Mouse (Mus musculus): ENCODE measurements around the gene Mrnip. TPM values are rescaled to one million over a fixed set of nuclear protein-coding genes. Genes with fewer than 3 reads are reported as not detected.

Mrnip gene
- polyA plus RNA-seq, 1 experiment, result 7.8 TPM

DNA sequence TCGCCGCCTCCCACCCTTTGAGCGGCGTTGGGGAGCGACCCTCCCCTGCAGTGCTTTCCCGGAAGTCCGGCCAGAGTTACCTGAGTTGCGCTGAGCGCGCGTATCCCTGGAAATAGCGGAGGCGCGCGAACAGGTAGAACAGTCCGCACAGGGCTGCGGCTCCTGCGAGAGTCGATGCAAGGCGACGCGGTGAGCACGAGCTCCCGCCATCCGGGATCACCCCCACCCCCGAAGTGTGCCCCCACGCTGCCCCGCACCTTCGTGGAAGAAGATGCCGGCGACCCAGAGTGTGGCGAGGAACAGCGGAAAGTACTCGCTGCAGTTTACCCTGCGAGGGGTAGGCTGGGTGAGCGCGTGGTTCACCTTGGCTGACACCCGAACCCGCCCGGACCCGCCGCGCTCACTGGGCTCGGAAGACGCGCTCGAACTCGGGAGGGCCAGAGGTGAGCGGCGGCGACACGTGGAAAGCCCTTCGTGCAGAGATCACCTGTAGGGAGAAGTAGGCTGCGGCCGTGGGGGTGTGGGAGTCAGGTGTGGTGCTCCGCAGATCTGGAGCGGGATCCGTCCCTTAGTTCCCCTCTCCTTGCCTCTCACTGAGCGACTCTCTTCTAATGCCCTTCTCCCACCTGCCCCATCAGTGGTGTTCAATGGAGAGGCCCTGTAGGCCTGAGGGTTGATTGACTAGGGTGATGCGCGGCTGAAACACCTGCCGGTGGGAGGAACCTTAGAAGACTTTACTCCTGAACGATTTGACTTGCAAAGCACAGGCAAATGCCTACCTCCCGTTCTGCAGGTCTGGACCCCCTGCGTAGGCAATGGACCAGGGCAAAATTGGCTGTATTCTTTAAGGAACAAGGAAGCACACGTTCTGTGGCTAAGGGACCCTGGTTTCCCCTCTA lies 62.9 kb downstream of the Mrnip start:
- Histone ChIP-seq H3ac (ENCODE audit: control insufficient read depth, insufficient read length) (peak overlapping the region; percentile 6), H3K4me2 (ENCODE audit: low read depth) (peak overlapping the region; percentile 52), H3K79me2 (ENCODE audit: control insufficient read depth, insufficient read depth) (no peaks in the 10 kb centered on the region), H3K4me3 (no peak overlapping the region), H3K27me3 (ENCODE audit: control insufficient read depth, insufficient read depth, insufficient read length) (no peaks in the 10 kb centered on the region), H3K36me3 (ENCODE audit: control insufficient read depth, insufficient read depth) (peaks cover 13% of the 10 kb centered on the region)
- TF ChIP-seq MAX (IDR thresholded peaks at IDR 0.05; ENCODE audit: low read depth) (no peak), POLR2AphosphoS2 (IDR thresholded peaks at IDR 0.05; ENCODE audit: insufficient read length, low read depth) (no peak), CEBPB (IDR thresholded peaks at IDR 0.05; ENCODE audit: insufficient read depth, poor library complexity, severe bottlenecking) (no peak), USF1 (IDR thresholded peaks at IDR 0.05; ENCODE audit: low read depth) (no peak), POLR2A (IDR thresholded peaks at IDR 0.05; ENCODE audit: insufficient read length, low read depth) (no peak), MYOG (IDR thresholded peaks at IDR 0.05; ENCODE audit: control insufficient read depth in 1 of 3, insufficient read depth in 1 of 3, insufficient read length in 2 of 3, low read depth in 2 of 3) (no peak), E2F4 (IDR thresholded peaks at IDR 0.05; ENCODE audit: insufficient read depth) (no peak), TCF12 (IDR thresholded peaks at IDR 0.05; ENCODE audit: insufficient read depth, poor library complexity, severe bottlenecking) (no peak), SRF (IDR thresholded peaks at IDR 0.05; ENCODE audit: control insufficient read depth, insufficient read length, low read depth) (no peak), REST (IDR thresholded peaks at IDR 0.05; ENCODE audit: insufficient read depth, insufficient read length) (no peak), TCF3 (IDR thresholded peaks at IDR 0.05; ENCODE audit: insufficient read length, low read depth) (no peak)

DNA sequence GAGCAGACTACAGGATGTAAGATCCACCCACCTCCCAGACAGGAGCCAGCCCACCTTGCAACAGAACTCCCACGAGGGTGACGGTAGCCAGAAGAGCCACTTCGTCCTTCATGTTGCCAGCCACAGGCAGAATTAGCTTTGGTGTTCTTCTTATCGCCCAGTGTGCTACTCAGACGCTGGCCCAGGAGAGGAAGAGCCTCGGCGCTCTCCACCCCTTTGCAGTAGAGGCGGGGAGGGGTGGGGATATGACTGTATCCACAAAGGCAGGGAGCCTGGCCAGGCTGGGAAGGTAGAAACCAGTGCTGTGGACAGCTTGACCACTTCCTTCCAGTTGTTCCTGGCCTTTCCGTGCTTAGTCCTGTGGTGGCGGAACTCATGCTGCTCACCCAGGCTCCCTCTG lies 64.1 kb downstream of the Mrnip start, which contains the start of gene Ltc4s:
Gene Ltc4s, minus strand, starts transcription at position 293 of the 400 bp plus-strand sequence.
- no peaks in the 10 kb centered on the region for H3K27me3 ChIP-seq (ENCODE audit: control insufficient read depth, insufficient read depth, insufficient read length)
- no peaks in the 10 kb centered on the region for H3K79me2 ChIP-seq (ENCODE audit: control insufficient read depth, insufficient read depth)
- no peak within 1 kb of the TSS for H3K4me3 ChIP-seq
- peak within 1 kb of the TSS; percentile 6 for H3ac ChIP-seq (ENCODE audit: control insufficient read depth, insufficient read length)
- TF ChIP-seq MYOG (IDR thresholded peaks at IDR 0.05; ENCODE audit: control insufficient read depth in 1 of 3, insufficient read depth in 1 of 3, insufficient read length in 2 of 3, low read depth in 2 of 3) (no peak), CEBPB (IDR thresholded peaks at IDR 0.05; ENCODE audit: insufficient read depth, poor library complexity, severe bottlenecking) (no peak), MYOD1 (IDR thresholded peaks at IDR 0.05; ENCODE audit: control insufficient read depth in 1 of 3, insufficient read length in 2 of 3, low read depth in 2 of 3) (no peak), MAX (IDR thresholded peaks at IDR 0.05; ENCODE audit: low read depth) (no peak)
- H3K4me2 ChIP-seq (ENCODE audit: low read depth), result no peak within 1 kb of the TSS
- H3K36me3 ChIP-seq (ENCODE audit: control insufficient read depth, insufficient read depth), result peaks cover 11% of the 10 kb centered on the region

DNA sequence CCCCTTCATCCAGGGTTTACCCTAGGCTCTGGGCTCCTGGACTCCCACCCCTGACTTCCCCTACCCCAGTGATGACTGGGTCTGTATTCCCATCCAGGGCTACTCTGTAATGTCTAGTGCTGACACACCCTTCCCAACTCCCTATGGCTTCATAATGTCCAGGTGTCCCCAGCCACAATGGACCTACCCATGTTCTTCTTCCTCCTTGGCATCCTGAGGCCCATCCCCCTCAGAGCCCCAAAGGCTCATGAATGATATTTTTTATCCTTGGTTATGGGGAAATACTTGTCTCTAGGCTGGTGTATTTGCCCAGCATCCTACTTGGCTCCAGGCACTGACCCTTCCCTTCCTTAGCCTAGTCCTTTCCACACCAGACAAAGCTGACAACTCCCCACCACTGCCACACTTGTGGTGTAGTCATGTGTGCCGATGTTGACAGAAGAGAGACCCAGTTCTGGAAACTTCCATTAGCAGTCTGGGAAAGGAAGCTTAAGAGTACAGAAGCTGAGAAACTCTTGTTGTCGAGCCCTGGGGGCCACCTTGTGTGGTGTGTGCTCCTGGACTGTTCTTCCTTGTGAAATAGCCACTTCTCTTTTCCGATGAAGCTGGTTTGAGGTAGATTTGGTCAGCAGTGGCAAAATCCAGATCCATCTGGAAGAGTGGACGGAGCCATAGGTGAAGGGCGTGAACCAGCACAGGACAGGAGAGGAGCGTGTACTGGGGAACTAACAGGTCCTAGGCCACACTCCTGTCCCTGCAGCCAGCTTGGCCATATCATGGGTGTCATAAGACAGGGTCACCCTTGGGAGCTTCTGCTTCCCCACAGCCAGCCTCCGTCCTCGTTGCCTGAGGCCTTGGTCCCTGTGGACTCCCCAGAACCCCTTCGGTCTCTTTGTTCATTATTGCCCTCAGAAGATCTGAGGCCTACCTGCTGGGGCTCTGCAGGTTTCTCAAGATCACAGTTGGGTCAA lies 64.9 kb downstream of the Mrnip start:
- no peaks in the 10 kb centered on the region for H3K79me2 ChIP-seq (ENCODE audit: control insufficient read depth, insufficient read depth)
- H3ac ChIP-seq (ENCODE audit: control insufficient read depth, insufficient read length), result no peak overlapping the region
- H3K27me3 ChIP-seq (ENCODE audit: control insufficient read depth, insufficient read depth, insufficient read length), result no peaks in the 10 kb centered on the region
- TF ChIP-seq USF1 (IDR thresholded peaks at IDR 0.05; ENCODE audit: low read depth) (no peak), TCF12 (IDR thresholded peaks at IDR 0.05; ENCODE audit: insufficient read depth, poor library complexity, severe bottlenecking) (no peak), SRF (IDR thresholded peaks at IDR 0.05; ENCODE audit: control insufficient read depth, insufficient read length, low read depth) (no peak), POLR2AphosphoS2 (IDR thresholded peaks at IDR 0.05; ENCODE audit: insufficient read length, low read depth) (no peak), E2F4 (IDR thresholded peaks at IDR 0.05; ENCODE audit: insufficient read depth) (no peak), MYOD1 (IDR thresholded peaks at IDR 0.05; ENCODE audit: control insufficient read depth in 1 of 3, insufficient read length in 2 of 3, low read depth in 2 of 3) (no peak), POLR2A (IDR thresholded peaks at IDR 0.05; ENCODE audit: insufficient read length, low read depth) (no peak), MAX (IDR thresholded peaks at IDR 0.05; ENCODE audit: low read depth) (no peak), MYOG (IDR thresholded peaks at IDR 0.05; ENCODE audit: control insufficient read depth in 1 of 3, insufficient read depth in 1 of 3, insufficient read length in 2 of 3, low read depth in 2 of 3) (no peak), TCF3 (IDR thresholded peaks at IDR 0.05; ENCODE audit: insufficient read length, low read depth) (no peak)
- H3K36me3 ChIP-seq (ENCODE audit: control insufficient read depth, insufficient read depth), result peaks cover 3% of the 10 kb centered on the region
- H3K4me2 ChIP-seq (ENCODE audit: low read depth), result no peak overlapping the region
- H3K4me3 ChIP-seq, result no peak overlapping the region

DNA sequence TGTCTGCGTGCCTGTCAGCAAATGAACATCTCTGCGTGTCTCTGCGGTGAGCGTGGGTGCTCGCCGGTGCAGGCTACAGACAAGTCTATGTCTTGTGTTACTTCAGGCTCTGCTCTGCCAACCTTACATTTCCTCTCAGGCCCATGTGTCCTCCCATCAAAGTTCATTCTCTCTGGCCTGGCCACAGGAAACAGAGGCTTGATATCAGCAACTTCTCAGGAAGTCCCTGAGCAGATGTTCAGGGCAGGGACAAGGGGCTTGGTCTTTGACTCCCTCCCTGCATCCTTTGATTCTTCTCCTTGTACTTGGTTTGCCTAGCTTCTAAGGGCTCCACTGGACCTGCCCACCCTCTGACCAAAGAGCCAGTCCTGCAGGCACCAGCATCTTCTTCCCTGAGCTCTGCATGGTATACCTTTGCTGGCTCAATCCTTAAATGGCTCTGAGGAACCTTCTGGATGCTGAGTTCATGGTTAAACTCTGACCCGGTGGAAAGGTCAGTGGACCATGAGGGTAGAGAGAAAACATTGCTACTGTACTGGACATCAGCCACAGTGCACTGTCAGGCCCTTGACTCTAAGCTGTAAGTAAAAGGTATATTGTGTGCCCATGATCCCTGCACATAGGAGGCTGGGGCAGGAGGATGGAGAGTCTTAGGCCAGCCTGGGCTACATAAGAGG lies 66.1 kb downstream of the Mrnip start:
- Histone ChIP-seq H3K36me3 (ENCODE audit: control insufficient read depth, insufficient read depth) (no peaks in the 10 kb centered on the region), H3K4me3 (no peak overlapping the region), H3K79me2 (ENCODE audit: control insufficient read depth, insufficient read depth) (no peaks in the 10 kb centered on the region), H3ac (ENCODE audit: control insufficient read depth, insufficient read length) (no peak overlapping the region), H3K27me3 (ENCODE audit: control insufficient read depth, insufficient read depth, insufficient read length) (no peaks in the 10 kb centered on the region), H3K4me2 (ENCODE audit: low read depth) (no peak overlapping the region)
- TF ChIP-seq MYOG (IDR thresholded peaks at IDR 0.05; ENCODE audit: control insufficient read depth in 1 of 3, insufficient read depth in 1 of 3, insufficient read length in 2 of 3, low read depth in 2 of 3) (no peak), MYOD1 (IDR thresholded peaks at IDR 0.05; ENCODE audit: control insufficient read depth in 1 of 3, insufficient read length in 2 of 3, low read depth in 2 of 3) (no peak), TCF12 (IDR thresholded peaks at IDR 0.05; ENCODE audit: insufficient read depth, poor library complexity, severe bottlenecking) (no peak), CEBPB (IDR thresholded peaks at IDR 0.05; ENCODE audit: insufficient read depth, poor library complexity, severe bottlenecking) (no peak), POLR2AphosphoS2 (IDR thresholded peaks at IDR 0.05; ENCODE audit: insufficient read length, low read depth) (no peak), E2F4 (IDR thresholded peaks at IDR 0.05; ENCODE audit: insufficient read depth) (no peak), TCF3 (IDR thresholded peaks at IDR 0.05; ENCODE audit: insufficient read length, low read depth) (no peak), MAX (IDR thresholded peaks at IDR 0.05; ENCODE audit: low read depth) (no peak), SRF (IDR thresholded peaks at IDR 0.05; ENCODE audit: control insufficient read depth, insufficient read length, low read depth) (no peak)
